Mouse (Mus musculus): ENCODE data around the gene Tbc1d2. TPM values are rescaled to one million over a fixed set of nuclear protein-coding genes. Genes with fewer than 3 reads are reported as not detected.
"Not testable (repeated sequence)": the region's sequence is repeated elsewhere in the genome, so short reads cannot be mapped to it uniquely, and the experiment has no call there.

Tbc1d2 gene
- total RNA-seq, 4 experiments from 2014 or later: 0.29 to 0.58 (median 0.37) TPM

DNA sequence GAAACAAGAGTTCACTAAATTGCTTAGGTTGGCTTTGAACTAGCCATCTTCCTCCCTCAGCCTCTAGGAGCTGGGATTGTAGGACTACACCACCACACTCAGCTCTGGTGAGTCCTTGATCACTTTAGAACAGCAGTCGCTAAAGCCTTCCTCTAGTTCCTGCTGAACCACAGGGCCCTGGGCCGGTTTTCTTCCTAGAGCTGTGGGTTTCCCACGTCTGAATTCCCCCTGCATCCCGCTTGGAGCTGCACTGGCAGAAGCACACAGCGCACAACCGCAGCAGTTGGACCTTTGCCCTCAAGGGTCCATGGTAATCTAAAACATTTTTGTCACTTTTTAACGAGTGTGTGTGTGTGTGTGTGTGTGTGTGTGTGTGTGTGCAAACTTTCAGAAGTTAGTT, 47.3 kb downstream of the Tbc1d2 start:
- no peak for DNase-seq (ENCODE audit: low spot score in 2 of 2)

DNA sequence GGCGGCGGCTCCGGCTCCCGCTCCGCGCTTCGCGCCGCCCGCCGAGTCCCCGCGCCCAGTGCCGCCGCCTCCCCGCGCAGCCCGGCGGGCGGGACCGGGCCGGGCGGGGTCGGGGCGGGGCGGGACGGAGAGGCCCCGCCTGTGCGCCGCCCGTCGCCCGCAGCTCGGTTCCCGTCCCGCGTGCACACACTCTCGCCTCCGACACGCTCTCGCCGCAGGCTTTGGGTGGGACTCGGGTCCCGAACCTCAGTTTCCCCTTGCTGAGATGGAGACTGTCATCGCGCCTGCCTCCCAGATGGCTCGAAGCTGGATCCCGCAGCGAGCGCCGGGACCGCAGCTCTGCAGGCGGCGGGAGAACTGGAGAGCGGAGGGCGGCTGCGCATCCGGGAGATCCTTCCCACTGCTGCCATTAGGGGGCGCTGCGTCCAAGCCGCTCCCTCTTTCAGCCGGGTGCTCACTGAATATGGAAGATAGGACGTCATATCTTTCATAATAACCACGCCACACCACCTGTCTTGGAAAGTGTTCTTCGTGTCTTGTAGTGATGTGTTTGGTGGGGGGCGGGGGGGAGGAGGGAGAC, 48.1 kb downstream of the Tbc1d2 start, which contains the start of gene Coro2a:
Gene Coro2a, minus strand, starts transcription at position 359 of the 580 bp plus-strand sequence.
- peak; percentile 41 to 56 for DNase-seq (ENCODE audit: low spot score in 2 of 2)

DNA sequence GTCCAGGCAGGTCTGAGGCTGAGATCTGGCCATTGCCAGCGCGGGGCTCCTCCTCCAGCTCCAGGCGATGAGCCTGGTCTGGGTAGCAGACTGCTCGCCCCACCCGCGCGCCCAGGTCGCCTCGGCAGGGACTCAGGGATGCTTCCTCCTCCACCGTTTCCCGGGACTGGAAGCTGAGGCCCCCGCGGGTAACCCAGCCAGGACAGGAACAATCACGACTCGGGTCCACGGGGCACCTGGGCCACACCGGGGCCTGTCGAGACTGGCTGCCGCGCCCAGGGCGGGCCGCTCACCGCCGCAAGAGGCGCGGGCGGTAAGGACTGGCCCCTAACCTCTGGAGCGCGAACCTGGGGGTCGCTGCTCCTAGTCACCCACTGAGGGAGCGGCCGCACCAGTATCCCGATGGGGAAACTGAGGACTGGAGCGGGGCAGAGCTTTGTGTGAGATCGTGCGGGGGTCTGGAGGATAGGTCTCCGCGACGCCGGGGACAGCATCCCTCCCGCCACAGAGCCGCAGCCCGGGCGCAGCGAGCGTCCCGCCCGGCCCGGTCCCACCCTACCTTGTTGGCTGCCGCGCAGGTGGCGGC, 48.7 kb downstream of the Tbc1d2 start:
- no peak for DNase-seq (ENCODE audit: low spot score in 2 of 2)

DNA sequence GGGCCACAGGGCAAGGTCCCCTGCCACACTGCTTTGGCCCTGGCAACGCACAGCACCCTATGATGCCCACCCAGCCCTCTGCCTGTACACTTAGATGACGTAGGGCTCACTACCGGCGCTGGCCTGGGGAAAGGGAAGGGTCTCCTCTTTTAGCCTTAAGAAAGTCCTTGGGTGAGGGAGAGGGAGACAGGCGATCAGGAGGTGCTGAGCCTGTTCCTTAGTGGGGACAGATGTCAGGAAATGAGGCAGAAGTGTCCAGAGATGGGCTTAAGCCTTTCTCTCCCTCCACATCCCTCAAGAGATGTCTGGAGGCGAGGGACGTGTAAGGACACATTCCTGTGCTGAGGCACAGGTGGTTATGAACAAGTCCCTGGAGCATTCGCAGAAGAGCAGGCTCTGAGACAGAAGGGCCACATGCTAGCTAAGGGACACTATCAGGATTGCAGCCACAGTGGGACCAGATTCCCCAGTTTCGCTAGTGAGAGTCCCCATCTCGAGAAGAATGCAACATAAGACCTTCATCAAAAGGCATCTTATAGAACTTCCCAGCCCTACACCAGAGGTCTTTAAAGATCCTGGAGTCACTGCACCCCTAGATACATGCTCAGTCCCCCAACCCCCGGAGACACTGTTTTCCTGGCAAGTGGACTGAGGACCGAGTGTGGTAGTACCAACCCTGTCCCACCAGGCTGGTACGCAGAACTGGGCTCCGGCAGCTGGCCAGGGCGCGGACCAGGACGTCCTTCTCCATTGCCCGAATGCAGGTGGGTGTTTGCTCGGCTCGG, 49.3 kb downstream of the Tbc1d2 start:
- peak in 1 of 2 experiments; percentile 4 for DNase-seq (ENCODE audit: low spot score in 2 of 2)

DNA sequence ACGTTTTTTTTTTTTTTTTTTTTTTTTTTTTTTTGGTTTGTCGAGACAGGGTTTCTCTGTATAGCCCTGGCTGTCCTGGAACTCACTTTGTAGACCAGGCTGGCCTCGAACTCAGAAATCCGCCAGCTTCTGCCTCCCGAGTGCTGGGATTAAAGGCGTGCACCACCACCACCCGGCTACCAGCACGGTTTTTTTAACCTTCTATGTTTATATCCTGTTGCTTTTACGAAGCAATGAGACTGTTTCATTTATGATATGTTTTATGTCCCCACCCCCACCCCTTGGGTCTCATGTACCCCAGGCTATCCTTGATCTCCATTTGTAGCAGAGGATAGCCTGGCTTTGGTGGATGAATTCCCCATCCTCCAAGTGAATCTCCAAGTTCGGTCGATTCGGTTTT, 50.4 kb downstream of the Tbc1d2 start:
- not testable (repeated sequence) for DNase-seq (ENCODE audit: low spot score in 2 of 2)

DNA sequence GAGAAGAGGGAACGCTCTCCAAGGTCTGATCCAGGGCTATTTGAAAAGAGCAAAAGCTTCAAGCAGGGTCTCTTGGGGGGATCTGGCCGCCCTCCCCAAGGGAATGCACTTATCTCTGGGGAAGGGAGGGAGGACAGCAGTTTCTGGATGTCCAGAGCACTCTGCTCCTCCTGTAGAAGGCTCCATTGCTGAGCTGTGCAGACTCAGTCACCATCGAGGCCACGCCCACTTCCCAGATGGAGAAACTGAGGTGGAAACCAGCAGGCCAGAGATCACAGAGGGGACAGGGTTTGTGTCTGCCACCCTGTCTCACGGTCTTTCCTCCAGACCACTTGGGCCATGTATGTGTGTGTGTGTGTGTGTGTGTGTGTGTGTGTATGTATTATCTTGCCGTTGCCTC, 51.0 kb downstream of the Tbc1d2 start:
- peak in 1 of 2 experiments; percentile 2 for DNase-seq (ENCODE audit: low spot score in 2 of 2)

DNA sequence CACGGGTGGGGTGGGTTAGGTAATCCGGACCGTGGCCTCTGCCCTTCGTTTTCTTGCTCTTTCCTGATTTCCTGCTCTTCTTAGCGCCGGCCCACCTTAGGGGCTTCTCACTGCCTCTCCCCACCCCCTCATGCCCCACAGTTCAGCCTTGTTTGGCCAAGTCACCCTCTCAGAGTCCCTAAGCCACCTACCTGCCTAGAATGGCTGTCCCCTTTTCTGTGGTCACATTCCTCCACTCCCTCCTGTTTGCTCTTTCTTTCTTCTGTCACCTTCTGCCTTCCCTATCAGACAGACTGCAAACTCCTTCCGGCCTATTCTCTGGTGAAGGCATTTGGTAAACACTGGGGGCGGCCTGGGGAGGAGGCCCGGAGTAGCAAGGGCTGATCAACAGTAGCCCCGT, 51.9 kb downstream of the Tbc1d2 start:
- peak in 1 of 2 experiments; percentile 2 for DNase-seq (ENCODE audit: low spot score in 2 of 2)

DNA sequence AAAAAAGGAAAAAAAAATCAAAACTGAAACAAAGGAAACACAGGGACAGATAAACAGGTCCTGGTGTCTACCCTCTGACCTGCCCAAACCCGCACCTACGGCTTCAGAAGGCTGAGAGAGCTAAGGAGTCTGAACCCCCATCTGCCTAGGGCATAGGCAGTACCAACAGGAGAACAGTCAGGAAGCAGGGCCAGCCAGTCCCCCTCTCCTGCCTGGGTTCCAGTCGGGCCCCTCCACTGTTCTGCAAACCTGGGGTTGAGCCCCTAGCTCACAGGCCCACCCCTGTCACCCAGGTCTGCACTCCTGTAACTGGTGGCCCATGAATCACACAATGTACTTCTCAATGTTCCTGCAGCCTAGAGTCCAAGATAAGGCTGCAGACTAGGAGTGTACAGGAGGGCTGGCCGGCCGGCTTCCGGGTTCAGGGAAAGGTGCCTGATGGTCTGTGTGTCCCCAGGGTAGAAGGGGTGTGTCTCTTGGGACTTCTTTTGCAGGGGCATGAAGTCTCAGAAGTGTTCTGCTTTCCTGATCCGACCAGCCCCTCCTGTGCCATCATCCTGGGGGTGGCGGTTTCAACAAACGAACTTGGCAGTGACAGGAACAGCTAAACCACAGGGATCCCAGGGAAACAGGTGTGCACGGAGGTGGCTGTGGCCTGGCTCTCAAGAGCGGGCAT, 52.6 kb downstream of the Tbc1d2 start:
- DNase-seq (ENCODE audit: low spot score in 2 of 2): peak in 1 of 2 experiments; percentile 1

DNA sequence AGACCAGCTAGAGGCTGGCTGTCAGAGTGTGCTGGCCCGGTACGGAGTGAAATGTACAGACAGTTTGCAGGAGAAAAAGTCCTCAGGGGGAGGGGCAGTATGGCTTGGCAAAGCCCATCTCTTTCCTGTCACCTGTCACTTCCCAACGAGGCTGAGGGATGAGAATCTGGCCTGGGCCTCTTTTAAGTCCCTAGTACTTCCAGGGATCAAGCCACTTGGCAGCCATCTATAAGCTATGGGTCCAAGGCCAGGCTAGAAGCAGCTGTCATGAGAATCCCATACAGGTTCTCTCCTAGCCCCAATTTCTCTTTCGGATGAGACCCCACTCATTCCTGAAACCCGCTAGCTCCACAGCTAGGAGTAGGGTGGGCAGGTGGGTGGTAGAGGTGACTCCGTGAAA, 53.6 kb downstream of the Tbc1d2 start:
- DNase-seq (ENCODE audit: low spot score in 2 of 2): no peak

DNA sequence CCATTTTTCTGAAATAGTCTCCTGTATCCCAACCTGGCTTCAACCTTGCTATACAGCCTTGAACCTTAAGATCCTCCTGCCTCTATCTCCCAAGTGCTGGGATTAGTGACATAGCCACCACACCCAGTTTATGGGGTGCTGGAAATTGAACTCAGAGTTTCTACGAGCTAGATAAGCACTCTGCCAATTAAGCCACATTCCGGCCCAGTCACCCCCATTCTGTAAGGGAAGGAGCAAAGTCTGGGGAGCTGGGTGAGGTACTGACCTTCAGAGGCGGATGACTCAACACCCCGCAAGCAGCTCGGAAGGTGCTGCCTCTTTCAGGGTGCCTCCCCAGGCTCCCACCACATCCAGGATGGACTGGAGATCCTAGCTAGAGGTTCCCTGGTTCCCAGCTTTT, 55.9 kb downstream of the Tbc1d2 start:
- peak in 1 of 2 experiments; percentile 1 for DNase-seq (ENCODE audit: low spot score in 2 of 2)

DNA sequence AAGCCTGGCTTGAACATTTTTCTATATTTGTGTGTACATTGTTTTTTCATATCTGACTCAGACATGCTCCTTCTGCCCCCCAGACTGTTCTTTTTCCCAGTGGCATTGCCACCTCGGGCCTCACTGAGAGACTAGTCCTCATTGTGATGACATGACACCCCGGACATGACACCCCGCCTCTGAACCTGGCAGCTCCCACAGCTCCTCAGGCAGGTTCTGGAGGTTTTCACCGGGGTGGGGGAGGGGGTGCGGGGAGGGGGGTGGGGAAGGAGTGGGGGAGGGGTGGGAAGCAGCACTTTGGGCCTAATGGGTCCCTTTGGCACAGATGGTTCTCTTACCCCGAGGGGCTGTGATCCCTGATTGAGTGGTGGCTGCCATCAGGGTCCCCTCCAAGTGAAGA, 56.5 kb downstream of the Tbc1d2 start:
- no peak for DNase-seq (ENCODE audit: low spot score in 2 of 2)

DNA sequence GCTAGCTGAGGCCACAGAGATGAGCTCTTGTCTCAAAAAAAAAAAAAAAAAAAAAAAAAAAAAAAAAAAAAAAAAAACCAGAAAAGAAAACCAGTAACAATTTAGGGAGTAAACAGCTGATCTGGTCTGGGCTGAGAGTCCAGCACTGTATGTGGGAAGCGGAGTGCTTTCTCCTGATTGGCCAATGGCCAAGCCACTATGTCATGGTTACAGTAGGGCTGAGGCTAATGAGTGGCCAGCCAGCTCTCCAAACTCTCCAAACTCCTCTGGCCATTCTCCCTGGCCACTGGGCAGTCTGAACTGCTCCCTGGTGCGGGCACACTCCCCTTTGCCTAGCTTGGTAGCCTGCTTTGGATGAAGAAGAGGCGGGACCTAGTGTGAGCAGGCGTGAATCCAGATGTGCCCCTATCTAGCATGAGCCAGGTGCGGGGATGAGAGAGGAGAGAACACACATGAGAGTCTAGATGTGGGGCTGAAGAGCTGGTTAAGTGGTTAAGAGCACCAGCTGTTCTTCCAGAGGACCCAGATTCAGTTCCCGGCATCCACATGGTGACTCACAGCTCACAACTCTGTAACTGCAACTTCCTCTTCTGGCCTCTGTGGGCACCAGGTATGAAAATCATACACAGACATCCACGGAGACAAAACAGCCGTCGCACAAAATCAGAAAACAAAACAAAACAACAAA, 58.0 kb downstream of the Tbc1d2 start:
- DNase-seq (ENCODE audit: low spot score in 2 of 2): no peak

DNA sequence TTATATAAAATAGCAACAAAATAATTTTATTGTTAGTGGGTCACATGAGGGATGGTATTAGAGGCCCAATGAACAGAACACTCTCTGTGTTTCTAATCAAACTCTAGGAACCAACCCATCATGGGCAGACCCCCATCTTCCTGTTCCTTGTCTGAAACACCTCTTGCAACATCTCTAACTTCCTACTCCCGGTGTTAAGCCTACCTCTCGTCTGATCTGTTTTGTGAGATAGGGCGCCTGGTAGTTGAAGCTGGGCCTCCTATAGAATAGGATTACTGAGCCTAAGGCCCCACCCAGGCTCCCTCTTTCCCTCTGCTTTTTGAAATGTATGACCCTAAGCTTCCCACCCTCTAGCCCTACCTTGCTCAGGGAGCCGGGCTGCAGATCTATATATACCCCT, 59.2 kb downstream of the Tbc1d2 start:
- peak in 1 of 2 experiments; percentile 1 for DNase-seq (ENCODE audit: low spot score in 2 of 2)

DNA sequence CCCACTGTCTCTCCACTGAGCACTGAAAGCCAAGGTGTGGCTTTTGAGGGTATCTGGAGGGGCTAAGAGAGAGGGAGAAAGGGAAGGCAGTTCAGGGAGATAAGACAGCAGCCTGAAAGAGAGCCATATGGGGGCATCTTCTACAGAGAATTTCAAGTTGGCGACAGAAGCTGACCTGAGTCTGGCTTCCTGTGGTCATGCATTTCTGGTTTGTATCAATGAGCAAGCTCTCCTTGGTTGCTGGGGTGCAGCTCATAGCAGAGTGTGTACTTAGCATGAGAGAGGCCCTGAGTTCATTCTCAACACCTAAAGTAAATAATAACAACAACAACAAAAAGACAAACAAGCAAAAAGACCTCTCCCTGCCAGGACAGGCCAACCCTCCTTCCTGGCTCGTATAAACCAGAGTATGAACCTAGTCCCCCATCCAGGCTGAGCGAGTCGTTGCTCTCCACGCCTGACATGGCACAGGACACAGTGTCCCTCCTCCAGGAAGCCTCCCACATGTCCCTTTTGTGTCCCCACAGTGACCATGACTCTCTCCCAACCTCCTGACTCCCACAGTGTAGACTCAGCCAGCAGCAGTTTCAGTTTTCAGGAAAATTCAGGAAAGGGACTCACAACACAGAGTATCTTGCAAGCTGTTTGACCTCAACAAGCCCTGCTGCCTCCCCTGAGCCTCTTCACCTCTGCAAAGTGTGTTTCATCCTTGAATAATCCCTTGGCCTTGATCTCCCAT, 59.9 kb downstream of the Tbc1d2 start:
- DNase-seq (ENCODE audit: low spot score in 2 of 2): peak in 1 of 2 experiments; percentile 1

DNA sequence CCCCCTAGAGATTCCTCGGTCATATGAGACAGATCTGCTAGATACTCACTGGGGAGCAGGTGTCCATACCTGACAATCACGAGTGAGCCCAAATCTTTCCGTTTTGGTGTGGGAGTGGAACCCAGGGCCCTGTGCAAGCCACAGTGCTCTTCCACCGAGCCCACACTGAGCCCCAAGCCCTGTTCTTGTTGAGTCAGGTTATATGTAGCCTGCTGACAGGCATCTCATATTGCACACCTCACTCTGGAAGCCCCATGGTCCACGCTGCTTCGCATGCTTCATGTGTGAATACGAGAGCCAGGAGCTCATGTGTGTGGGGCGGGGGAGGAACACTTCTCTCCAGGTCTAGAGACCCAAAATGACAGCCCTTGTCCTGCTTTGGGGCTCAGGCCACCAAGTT, 60.9 kb downstream of the Tbc1d2 start:
- no peak for DNase-seq (ENCODE audit: low spot score in 2 of 2)

DNA sequence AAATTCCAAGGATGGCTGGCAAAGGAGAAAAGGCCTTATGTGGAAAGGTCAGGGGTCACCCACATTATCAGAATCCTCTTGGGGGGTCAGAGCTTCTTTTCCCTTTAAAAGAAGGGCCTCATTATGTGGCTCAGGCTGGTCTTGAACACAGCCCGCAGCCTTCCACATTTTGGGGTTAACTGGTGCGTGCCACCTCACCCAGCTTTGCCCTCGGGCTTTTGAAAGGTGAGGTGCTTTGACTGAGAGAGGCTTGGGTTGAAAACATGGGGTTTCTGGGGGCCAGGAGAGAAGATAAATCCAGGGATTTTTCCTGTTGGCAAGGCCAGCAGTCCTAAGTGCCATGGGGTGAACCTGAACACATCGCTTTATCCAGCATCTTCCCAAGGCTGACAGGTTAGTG, 63.5 kb downstream of the Tbc1d2 start:
- DNase-seq (ENCODE audit: low spot score in 2 of 2): peak in 1 of 2 experiments; percentile 1

DNA sequence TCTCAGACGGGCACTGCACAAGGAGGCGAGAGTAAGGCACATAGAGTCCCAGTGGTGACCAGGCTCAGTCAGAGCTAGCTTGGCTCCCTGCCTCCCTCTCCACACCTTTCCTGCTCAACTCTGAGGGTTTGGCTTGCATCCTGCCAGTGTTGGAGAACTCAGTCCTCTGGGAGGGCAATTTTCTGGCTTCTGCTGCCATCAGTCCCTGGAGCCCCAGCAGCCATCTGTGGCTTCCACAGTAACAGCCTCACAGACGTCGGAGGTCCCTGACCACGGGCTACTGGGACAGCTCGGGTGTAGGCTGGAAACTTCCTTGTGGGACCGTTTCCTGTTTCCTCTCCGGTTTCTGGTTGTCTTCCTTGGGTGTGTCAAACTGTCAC, 64.2 kb downstream of the Tbc1d2 start:
- DNase-seq (ENCODE audit: low spot score in 2 of 2): no peak

DNA sequence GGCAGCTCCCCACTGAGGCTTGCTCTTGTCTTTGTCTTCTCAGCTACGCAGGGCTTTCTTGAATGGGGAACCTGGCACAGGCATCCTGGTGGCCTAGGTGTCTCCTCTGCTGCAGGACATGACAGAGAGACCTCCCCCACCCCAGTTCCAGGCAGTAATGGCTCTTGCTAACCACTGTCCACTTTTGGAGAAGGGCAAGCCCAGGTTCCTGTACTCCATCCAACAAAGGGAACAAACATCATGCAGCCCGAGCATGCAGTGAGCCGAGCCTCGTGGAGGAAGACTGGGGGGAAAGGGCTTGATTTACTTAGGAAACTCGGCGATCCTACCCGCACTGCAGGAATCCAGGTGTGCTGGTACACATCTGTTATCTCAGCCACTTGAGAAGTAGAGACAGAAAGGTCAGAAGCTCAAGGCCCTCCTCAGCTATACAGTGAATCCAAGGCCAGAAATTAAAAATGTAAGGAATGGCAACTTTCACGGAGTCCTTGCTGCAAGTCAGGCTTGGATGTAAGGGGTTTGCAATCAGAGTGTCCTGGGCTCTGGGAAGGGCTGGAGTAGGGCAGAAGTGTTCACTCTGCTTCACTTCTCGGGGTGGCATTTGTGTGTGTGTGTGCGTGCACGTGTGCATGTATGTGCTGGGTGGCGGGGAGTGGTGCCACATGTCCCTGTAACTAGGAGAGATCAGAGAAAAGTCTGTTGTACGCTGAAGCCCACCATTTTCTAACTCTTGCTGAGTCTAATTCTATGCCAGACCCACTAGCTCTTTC, 64.8 kb downstream of the Tbc1d2 start:
- no peak for DNase-seq (ENCODE audit: low spot score in 2 of 2)

DNA sequence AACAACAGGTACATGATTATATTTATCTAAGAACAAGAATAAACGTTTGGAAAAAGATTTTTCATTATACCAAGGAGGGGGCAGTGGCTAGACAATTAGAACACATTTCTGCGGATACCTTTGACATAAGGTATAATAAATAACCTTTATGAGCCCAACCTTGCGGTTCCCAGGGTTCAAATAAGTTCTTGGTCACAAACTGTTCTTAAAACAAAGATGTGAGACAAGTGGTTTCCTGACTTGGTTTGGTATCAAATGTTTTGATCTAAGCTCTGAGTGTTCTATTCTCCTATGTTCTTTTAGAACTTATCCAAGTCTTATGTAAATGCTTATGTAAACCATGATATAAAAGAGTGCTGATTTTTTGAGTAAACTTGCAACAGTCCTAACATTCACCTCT, 65.5 kb downstream of the Tbc1d2 start:
- DNase-seq (ENCODE audit: low spot score in 2 of 2): not testable (repeated sequence)

DNA sequence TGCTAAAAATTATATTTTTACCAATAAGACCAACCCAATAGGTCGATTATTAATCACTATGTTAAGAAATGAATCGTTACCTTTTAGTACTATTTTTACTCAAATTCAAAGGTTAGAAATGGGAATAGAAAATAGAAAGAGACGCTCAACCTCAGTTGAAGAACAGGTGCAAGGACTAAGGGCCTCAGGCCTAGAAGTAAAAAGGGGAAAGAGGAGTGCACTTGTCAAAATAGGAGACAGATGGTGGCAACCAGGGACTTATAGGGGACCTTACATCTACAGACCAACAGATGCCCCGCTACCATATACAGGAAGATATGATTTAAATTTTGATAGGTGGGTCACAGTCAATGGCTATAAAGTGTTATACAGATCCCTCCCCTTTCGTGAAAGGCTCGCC, 65.9 kb downstream of the Tbc1d2 start:
- DNase-seq (ENCODE audit: low spot score in 2 of 2): not testable (repeated sequence)

Data from gastrocnemius, adult 8-10 months (tissue).